Mouse (Mus musculus) heart, embryonic 14.5 days (tissue): ENCODE data around the gene Thsd7a. TPM values are rescaled to one million over a fixed set of nuclear protein-coding genes. Genes with fewer than 3 reads are reported as not detected.

Experiments used
- ATAC-seq: fragments of 200-750 bp; cut with Nextera tagmentation; 2 replicates; pipeline ENCODE4 v1.8.0; 2017; ENCODE audit warnings: low read depth, moderate TSS enrichment; ENCODE audit not compliant: insufficient number of reproducible peaks, insufficient read depth, low FRiP score
- H3K27ac ChIP-seq, 2 experiments: fragments of 200-500 bp in 1 of 2; fragments of 300-500 bp in 1 of 2; sonication (generic) in 1 of 2; replicated peaks in 1 of 2; 2 replicates each; pipeline ENCODE4 v1.5.1; 2012 to 2014; ENCODE audit warnings: low read depth in 2 of 2, low read length in 2 of 2, control low read depth in 1 of 2, mild to moderate bottlenecking in 1 of 2, mixed read lengths in 1 of 2; ENCODE audit not compliant: control insufficient read depth in 1 of 2, insufficient read depth in 1 of 2
- H3K27me3 ChIP-seq: fragments of 300-500 bp; sonication (generic); 2 replicates; pipeline ENCODE4 v1.6.1; 2014; ENCODE audit warnings: mild to moderate bottlenecking, low read length, control low read depth; ENCODE audit not compliant: control insufficient read depth, insufficient read depth
- H3K36me3 ChIP-seq: fragments of 300-500 bp; sonication (generic); 2 replicates; pipeline ENCODE4 v1.6.1; 2014; ENCODE audit warnings: mild to moderate bottlenecking, control low read depth, low read length, mixed read lengths; ENCODE audit not compliant: control insufficient read depth, insufficient read depth
- H3K4me1 ChIP-seq, 2 experiments: fragments of 200-500 bp in 1 of 2; fragments of 300-500 bp in 1 of 2; sonication (generic) in 1 of 2; 2 replicates each; pipeline ENCODE4 v1.6.1; 2012 to 2014; ENCODE audit warnings: low read length in 2 of 2, control low read depth in 1 of 2, mixed read lengths in 1 of 2; ENCODE audit not compliant: control insufficient read depth in 2 of 2, insufficient read depth in 2 of 2
- H3K4me2 ChIP-seq: fragments of 300-500 bp; sonication (generic); 2 replicates; pipeline ENCODE4 v1.6.1; 2014; ENCODE audit warnings: mild to moderate bottlenecking, low read length
- H3K4me3 ChIP-seq, 2 experiments: fragments of 200-500 bp in 1 of 2; fragments of 300-500 bp in 1 of 2; sonication (generic) in 1 of 2; 2 replicates each; pipeline ENCODE4 v1.5.1; 2012 to 2014; ENCODE audit warnings: low read length in 2 of 2, mild to moderate bottlenecking in 2 of 2, control low read depth in 1 of 2, low read depth in 1 of 2, moderate library complexity in 1 of 2; ENCODE audit not compliant: control insufficient read depth in 1 of 2, insufficient read depth in 1 of 2
- H3K9ac ChIP-seq: fragments of 300-500 bp; sonication (generic); 2 replicates; pipeline ENCODE4 v1.6.1; 2014; ENCODE audit warnings: mild to moderate bottlenecking, low read length
- H3K9me3 ChIP-seq: fragments of 300-500 bp; sonication (generic); 2 replicates; pipeline ENCODE4 v1.6.1; 2016; ENCODE audit warnings: low read length, control low read depth; ENCODE audit not compliant: control insufficient read depth
- WGBS: fragments of 180-500 bp; shearing (Covaris S2); extraction: QIAGEN DNeasy Blood & Tissue Kit; methylation state at CpG from one replicate; pipeline ENCODE4 v1.1.7; 2014; 5-methylcytosine and 5-hydroxymethylcytosine counted together
- polyA plus RNA-seq: library from polyadenylated mRNA; unstranded; fragments of >200 nt; fragmentation: Nextera tagmentation; extraction: Ambion mirVana; gene quantifications from 2 replicates; pipeline ENCODE4 v1.2.1, GENCODE M21; 2014

Gene Thsd7a
- polyA plus RNA-seq, 1 experiment from 2014 or later, result 3.8 TPM

DNA sequence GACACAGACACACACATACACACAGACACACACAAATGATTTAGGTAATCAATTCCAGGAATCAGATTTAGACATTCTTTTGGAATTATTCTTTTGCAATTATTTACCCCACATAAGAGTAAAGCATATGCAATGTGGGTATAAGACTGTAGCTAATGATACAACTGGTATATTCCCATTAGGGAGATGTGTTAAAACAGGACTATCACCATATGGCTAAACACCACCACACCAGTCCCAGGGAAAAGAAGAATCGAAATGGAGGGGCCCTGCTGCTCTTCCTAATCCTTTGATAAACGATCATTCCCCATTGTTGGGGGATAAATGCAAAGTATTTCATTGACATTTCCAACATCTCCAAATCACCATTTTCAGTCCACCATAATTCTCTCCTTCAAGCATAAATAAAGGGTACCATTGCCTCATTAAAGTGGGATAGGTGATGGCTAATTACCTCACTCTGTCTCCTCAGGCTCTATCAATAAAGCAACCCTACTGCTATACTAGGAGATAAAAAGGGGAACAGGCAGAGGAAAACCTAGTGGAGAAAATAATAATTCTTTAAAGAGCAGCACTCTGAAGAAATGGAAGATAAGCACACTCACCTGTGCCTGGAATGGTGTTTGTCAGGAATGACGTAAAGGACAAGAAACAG lies 400.0 kb downstream of the Thsd7a start:
- Histone ChIP-seq H3K27ac (no peak overlapping the region), H3K4me1 (no peaks in the 10 kb centered on the region), H3K4me2 (no peak overlapping the region), H3K4me3 (no peak overlapping the region), H3K9ac (no peak overlapping the region), H3K27me3 (no peaks in the 10 kb centered on the region), H3K9me3 (no peaks in the 10 kb centered on the region), H3K36me3 (no peaks in the 10 kb centered on the region)
- ATAC-seq, result no peak
- 63% methylated on average over 3 of the region's 3 CpGs for WGBS

DNA sequence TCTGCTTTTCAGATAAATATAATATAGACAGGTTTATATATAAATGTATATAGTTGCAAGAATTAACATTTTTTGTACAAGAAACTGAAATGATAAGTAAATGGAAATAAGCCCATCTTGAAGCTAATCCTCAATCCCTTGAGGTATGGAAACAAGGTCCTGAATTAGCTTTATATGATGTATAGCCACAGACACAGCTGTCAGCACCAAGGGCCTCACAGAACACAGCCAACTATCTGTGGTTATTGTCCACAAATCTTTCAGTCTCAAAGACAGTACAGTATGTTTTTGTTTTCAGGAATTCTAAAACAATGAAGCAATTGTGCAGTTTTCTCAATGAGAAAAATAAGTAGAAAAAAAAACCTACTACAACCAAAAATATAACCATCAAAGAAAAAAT lies 400.5 kb downstream of the Thsd7a start:
- H3K27me3 ChIP-seq, result no peaks in the 10 kb centered on the region
- no peak for ATAC-seq
- H3K4me2 ChIP-seq, result no peak overlapping the region
- no peak overlapping the region for H3K27ac ChIP-seq
- H3K4me1 ChIP-seq, result no peaks in the 10 kb centered on the region
- H3K9me3 ChIP-seq, result no peaks in the 10 kb centered on the region
- no peak overlapping the region for H3K9ac ChIP-seq
- H3K4me3 ChIP-seq, result no peak overlapping the region
- H3K36me3 ChIP-seq, result no peaks in the 10 kb centered on the region

DNA sequence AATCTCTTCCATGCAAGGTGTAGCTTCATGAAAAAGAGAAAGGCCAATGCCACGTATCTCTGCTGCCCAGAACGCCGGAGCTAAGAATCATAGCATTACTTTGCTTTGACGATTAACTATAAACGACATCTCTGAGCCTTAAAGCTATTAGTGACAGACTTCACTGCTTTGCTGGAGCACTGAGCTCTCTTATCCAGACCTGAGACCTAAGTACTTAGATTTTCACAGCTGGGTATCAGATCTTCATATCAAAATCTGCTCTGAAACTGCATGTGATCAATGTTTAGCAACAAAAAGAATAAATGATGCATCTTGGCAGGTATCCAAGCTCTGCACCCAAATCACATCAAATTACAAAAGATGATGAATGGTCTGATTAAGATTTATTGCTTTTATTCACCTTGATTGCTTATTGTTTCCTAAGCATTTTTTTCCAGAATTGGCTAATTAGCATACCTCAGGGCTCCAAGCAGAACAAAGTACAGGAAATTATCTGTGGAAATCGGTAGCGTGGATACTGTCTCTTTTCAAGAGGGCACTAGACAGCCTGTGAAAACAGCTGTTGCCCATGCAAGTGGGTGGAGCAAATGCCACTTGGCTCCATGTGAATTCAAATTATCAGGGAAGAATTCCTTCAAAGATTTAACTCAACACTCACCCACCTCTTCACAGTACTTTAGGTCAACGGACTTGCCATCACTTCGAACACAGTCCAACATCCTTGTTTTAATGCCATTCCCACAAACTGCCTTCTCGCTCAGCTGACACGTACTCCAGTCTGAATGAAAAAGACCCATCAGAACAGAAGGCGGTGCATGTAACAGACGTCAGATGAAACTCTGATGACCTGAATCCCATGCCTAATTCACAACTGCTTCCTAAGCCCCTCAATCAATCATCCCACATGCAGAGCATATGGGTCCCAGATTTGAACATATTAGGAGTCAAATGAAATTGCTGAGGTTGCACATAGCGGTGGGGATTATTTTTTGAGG lies 412.3 kb downstream of the Thsd7a start:
- H3K4me3 ChIP-seq, result no peak overlapping the region
- 67% methylated on average over 14 of the region's 14 CpGs for WGBS
- H3K4me1 ChIP-seq, result no peaks in the 10 kb centered on the region

DNA sequence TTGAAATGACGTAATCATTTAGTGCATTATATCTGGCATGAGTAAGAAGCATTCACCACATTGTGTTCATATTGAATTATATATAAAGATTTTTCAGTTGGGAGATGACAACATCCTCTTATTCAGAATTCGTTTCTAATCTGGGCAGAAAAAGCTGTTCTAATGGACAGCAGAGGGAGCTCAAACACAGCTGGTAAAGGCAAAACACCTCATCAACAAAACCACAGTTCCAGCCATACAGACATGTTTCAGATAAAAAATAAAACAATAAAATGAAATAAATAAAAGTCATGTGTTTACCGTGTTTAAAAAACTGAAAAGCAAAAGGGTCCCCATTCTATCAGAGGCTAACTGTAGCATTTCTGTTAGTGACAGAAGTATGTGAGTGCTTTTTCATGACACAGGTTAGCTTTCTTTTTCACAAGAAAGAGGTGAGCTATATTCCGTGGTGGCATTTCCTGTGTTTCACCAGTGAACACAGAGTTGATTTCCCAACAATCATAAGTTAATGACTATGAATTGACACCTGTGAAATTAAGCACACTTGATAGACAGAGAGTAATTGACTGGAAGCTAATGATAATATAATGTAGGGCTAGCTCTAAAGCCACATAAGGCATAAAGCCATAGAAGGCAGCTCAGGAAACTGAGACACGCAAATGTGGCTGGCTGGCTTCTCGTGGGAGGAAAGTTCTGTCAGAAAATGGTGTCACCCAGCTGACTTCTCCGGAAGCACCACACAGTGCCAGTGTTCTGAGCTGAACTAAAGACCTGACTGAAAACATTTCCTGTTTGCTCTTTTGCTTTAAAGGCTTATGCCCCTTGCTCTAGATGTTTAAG lies 433.9 kb downstream of the Thsd7a start:
- no peak for ATAC-seq
- Histone ChIP-seq H3K36me3 (no peaks in the 10 kb centered on the region), H3K27me3 (no peaks in the 10 kb centered on the region), H3K4me1 (no peaks in the 10 kb centered on the region), H3K27ac (no peak overlapping the region), H3K9me3 (no peaks in the 10 kb centered on the region), H3K4me3 (no peak overlapping the region), H3K4me2 (no peak overlapping the region), H3K9ac (no peak overlapping the region)
- WGBS, result 49% methylated on average over 7 of the region's 7 CpGs

More for the DNA sequence above, 412.3 kb downstream of the Thsd7a start:
- no peak for ATAC-seq
- H3K27me3 ChIP-seq, result no peaks in the 10 kb centered on the region
- H3K9me3 ChIP-seq, result no peaks in the 10 kb centered on the region
- H3K27ac ChIP-seq, result no peak overlapping the region
- H3K36me3 ChIP-seq, result no peaks in the 10 kb centered on the region
- no peak overlapping the region for H3K9ac ChIP-seq
- no peak overlapping the region for H3K4me2 ChIP-seq

DNA sequence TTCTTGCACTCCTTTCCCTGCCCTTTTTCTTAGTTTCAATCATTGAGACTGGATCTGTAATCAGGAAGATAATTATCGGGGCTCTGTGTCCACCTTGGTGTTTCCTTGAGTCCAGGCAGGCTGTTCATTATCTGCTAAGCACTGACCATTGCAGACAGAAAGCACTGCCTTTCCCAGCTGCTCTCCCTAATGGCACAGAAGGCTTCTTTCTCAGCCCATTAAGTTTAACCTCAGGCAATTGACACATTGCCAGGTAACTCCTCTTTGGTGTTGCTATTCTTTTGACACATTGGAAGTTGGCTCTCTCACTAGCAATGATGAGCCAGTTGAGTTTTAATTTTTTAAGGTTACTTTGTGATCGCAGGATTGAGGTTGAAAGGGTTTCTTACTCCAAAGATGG lies 441.7 kb downstream of the Thsd7a start:
- 82% methylated on average over 2 of the region's 2 CpGs for WGBS
- H3K27ac ChIP-seq, result no peak overlapping the region
- no peak overlapping the region for H3K9ac ChIP-seq
- H3K4me3 ChIP-seq, result no peak overlapping the region
- no peaks in the 10 kb centered on the region for H3K27me3 ChIP-seq
- H3K36me3 ChIP-seq, result no peaks in the 10 kb centered on the region
- no peak for ATAC-seq
- H3K4me2 ChIP-seq, result no peak overlapping the region
- no peaks in the 10 kb centered on the region for H3K4me1 ChIP-seq
- H3K9me3 ChIP-seq, result peaks cover 8% of the 10 kb centered on the region; the same call in 1 of the 2 replicates

DNA sequence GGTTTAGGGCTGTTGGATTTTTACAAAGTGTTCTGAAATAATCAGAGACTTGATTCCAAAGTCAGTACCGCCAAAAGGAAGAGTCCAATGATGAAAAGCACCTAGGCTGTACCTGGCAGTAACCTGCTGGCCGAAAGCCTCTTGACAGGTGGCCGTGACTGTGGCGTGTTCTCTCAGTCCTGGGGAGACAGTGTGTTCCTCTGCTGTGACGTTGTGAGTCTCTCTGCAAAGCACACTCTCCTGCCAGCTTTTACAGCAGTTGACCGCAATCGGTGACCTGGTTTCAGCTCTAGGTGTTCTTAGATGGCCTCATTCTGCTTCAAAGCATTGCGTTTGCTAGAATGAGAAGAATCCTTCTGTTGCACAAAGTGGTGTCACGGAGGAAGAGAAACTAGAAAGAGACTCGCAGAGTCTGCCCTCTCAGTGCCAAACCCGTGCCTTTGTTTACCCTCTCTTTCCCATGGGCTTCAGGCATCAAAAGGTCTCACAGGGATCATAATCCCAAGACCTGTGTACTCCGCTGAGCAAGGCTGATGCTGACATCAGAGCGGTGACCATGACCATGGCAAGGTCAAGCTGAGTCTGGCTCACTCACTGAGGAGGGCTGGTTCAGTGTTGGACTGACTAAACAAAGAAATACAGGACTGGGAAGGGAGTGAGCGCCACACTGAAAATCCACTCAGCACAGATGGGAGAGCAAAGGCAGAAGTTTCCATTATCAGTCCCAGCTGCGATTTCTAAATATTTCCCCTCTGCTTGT lies 486.4 kb downstream of the Thsd7a start:
- Histone ChIP-seq H3K27ac (no peak overlapping the region), H3K4me3 (no peak overlapping the region), H3K4me1 (no peaks in the 10 kb centered on the region), H3K4me2 (no peak overlapping the region), H3K9ac (no peak overlapping the region), H3K9me3 (no peaks in the 10 kb centered on the region), H3K27me3 (no peaks in the 10 kb centered on the region), H3K36me3 (no peaks in the 10 kb centered on the region)
- ATAC-seq, result no peak
- WGBS, result 80% methylated on average over 15 of the region's 15 CpGs
